Mouse (Mus musculus) limb, embryonic 10.5 days (tissue): ENCODE measurements around the gene Arl11. TPM values are rescaled to one million over a fixed set of nuclear protein-coding genes. Genes with fewer than 3 reads are reported as not detected.
A peak's percentile ranks its signal among the peaks of the same experiment; 100 is the strongest.

Experiments used
- DNase-seq: peaks from one replicate; pipeline ENCODE4 v3.0.0-alpha.2; 2017; ENCODE audit warnings: low spot score
- H3K27ac ChIP-seq: fragments of 300-500 bp; sonication (generic); 2 replicates; pipeline ENCODE4 v1.5.1; 2016; ENCODE audit warnings: mild to moderate bottlenecking
- H3K27me3 ChIP-seq: fragments of 300-500 bp; sonication (generic); 2 replicates; pipeline ENCODE4 v1.6.1; 2016; ENCODE audit warnings: low read depth, mild to moderate bottlenecking; ENCODE audit not compliant: poor library complexity, severe bottlenecking
- H3K36me3 ChIP-seq: fragments of 300-500 bp; sonication (generic); 2 replicates; pipeline ENCODE4 v1.6.1; 2016; ENCODE audit warnings: mild to moderate bottlenecking, moderate library complexity
- H3K4me1 ChIP-seq: fragments of 300-500 bp; sonication (generic); 2 replicates; pipeline ENCODE4 v1.6.1; 2016
- H3K4me3 ChIP-seq: fragments of 300-500 bp; sonication (generic); 2 replicates; pipeline ENCODE4 v1.5.1; 2016; ENCODE audit warnings: mild to moderate bottlenecking, moderate library complexity
- H3K9me3 ChIP-seq: fragments of 300-500 bp; sonication (generic); replicated peaks from 2 replicates; pipeline ENCODE4 v1.6.1; 2016; ENCODE audit warnings: mild to moderate bottlenecking
- WGBS: fragments of 180-500 bp; shearing (Covaris S2); methylation state at CpG from one replicate; pipeline ENCODE4 v1.1.7; 2016; 5-methylcytosine and 5-hydroxymethylcytosine counted together
- polyA plus RNA-seq: library from polyadenylated mRNA; unstranded; fragments of >200 nt; fragmentation: Nextera tagmentation; extraction: Ambion mirVana; gene quantifications from 2 replicates; pipeline ENCODE4 v1.2.1, GENCODE M21; 2016

Gene Arl11
- polyA plus RNA-seq = 0.19 and 0.26 TPM in 2 replicates

- no peak for DNase-seq
- no peak within 1 kb of the TSS for H3K4me3 ChIP-seq
- no peaks in the 10 kb centered on the region for H3K27me3 ChIP-seq
- no peak within 1 kb of the TSS for H3K27ac ChIP-seq
- H3K4me1 ChIP-seq = peaks cover 11% of the 10 kb centered on the region; the same call in 1 of the 2 replicates
- no peaks in the 10 kb centered on the region for H3K36me3 ChIP-seq
- no peaks in the 10 kb centered on the region for H3K9me3 ChIP-seq
- WGBS = 54% methylated on average over 6 of the region's 6 CpGs
Measured at GRCm38 (mm10) chr14:61309593-61309992, at the start of gene Arl11. TSS of gene Arl11 (plus strand) at chr14:61309753.

GRCm38 (mm10) chr14:61267908-61268475, 41.6 kb upstream of the Arl11 start:
- 76% methylated on average over 5 of the region's 5 CpGs for WGBS

GRCm38 (mm10) chr14:61274414-61275198, 34.9 kb upstream of the Arl11 start:
- Histone ChIP-seq H3K27ac (peak overlapping the region; percentile 42; the same call in 1 of the 2 replicates), H3K4me3 (peak overlapping the region; percentile 39), H3K4me1 (peaks cover 11% of the 10 kb centered on the region), H3K36me3 (no peaks in the 10 kb centered on the region), H3K9me3 (no peaks in the 10 kb centered on the region), H3K27me3 (peaks cover 58% of the 10 kb centered on the region)
- DNase-seq = peak; percentile 40
- 10% methylated on average over 38 of the region's 38 CpGs for WGBS

More at GRCm38 (mm10) chr14:61267908-61268475, 41.6 kb upstream of the Arl11 start:
- DNase-seq = no peak
- Histone ChIP-seq H3K9me3 (no peaks in the 10 kb centered on the region), H3K36me3 (no peaks in the 10 kb centered on the region), H3K4me1 (no peaks in the 10 kb centered on the region), H3K4me3 (no peak overlapping the region), H3K27ac (no peak overlapping the region), H3K27me3 (peaks cover 17% of the 10 kb centered on the region)

- Histone ChIP-seq H3K27ac (no peak overlapping the region), H3K27me3 (peaks cover 47% of the 10 kb centered on the region), H3K9me3 (no peaks in the 10 kb centered on the region), H3K36me3 (no peaks in the 10 kb centered on the region), H3K4me3 (no peak overlapping the region), H3K4me1 (peaks cover 11% of the 10 kb centered on the region)
- peak; percentile 52 for DNase-seq
- WGBS = 40% methylated on average over 1 of the region's 1 CpGs
Measured at GRCm38 (mm10) chr14:61277285-61277684, 32.3 kb upstream of the Arl11 start.

GRCm38 (mm10) chr14:61278676-61279300, 30.8 kb upstream of the Arl11 start:
- 93% methylated on average over 7 of the region's 7 CpGs for WGBS
- Histone ChIP-seq H3K36me3 (no peaks in the 10 kb centered on the region), H3K4me1 (peaks cover 11% of the 10 kb centered on the region), H3K4me3 (no peak overlapping the region), H3K27ac (no peak overlapping the region), H3K27me3 (peaks cover 32% of the 10 kb centered on the region), H3K9me3 (no peaks in the 10 kb centered on the region)
- no peak for DNase-seq

- Histone ChIP-seq H3K9me3 (no peaks in the 10 kb centered on the region), H3K4me1 (no peaks in the 10 kb centered on the region), H3K27ac (no peak overlapping the region), H3K27me3 (0 out of 2 replicates have a peak, but pooled peaks cover 3% of the 10 kb centered on the region), H3K4me3 (no peak overlapping the region), H3K36me3 (no peaks in the 10 kb centered on the region)
- 74% methylated on average over 19 of the region's 19 CpGs for WGBS
- no peak for DNase-seq
Measured at GRCm38 (mm10) chr14:61288606-61289286, 20.8 kb upstream of the Arl11 start.

- no peaks in the 10 kb centered on the region for H3K4me1 ChIP-seq
- 89% methylated on average over 3 of the region's 3 CpGs for WGBS
- DNase-seq = no peak
Measured at GRCm38 (mm10) chr14:61290664-61291063, 18.9 kb upstream of the Arl11 start.

GRCm38 (mm10) chr14:61293884-61294737, 15.4 kb upstream of the Arl11 start:
- Histone ChIP-seq H3K4me3 (no peak overlapping the region), H3K9me3 (no peaks in the 10 kb centered on the region), H3K36me3 (no peaks in the 10 kb centered on the region), H3K27me3 (0 out of 2 replicates have a peak, but pooled peaks cover 3% of the 10 kb centered on the region), H3K27ac (no peak overlapping the region), H3K4me1 (no peaks in the 10 kb centered on the region)
- WGBS = 52% methylated on average over 16 of the region's 16 CpGs
- DNase-seq = peak; percentile 65

More at GRCm38 (mm10) chr14:61290664-61291063, 18.9 kb upstream of the Arl11 start:
- 0 out of 2 replicates have a peak, but pooled peaks cover 3% of the 10 kb centered on the region for H3K27me3 ChIP-seq
- no peaks in the 10 kb centered on the region for H3K9me3 ChIP-seq
- no peaks in the 10 kb centered on the region for H3K36me3 ChIP-seq
- no peak overlapping the region for H3K27ac ChIP-seq
- no peak overlapping the region for H3K4me3 ChIP-seq

- Histone ChIP-seq H3K4me3 (no peak overlapping the region), H3K9me3 (no peaks in the 10 kb centered on the region), H3K27me3 (0 out of 2 replicates have a peak, but pooled peaks cover under 1% of the 10 kb centered on the region), H3K27ac (no peak overlapping the region), H3K36me3 (no peaks in the 10 kb centered on the region), H3K4me1 (no peaks in the 10 kb centered on the region)
- 17% methylated on average over 6 of the region's 6 CpGs for WGBS
- DNase-seq = peak; percentile 72
Measured at GRCm38 (mm10) chr14:61294738-61295079, 14.8 kb upstream of the Arl11 start.

GRCm38 (mm10) chr14:61299810-61300209, 9.7 kb upstream of the Arl11 start:
- Histone ChIP-seq H3K36me3 (no peaks in the 10 kb centered on the region), H3K27me3 (no peaks in the 10 kb centered on the region), H3K4me1 (no peaks in the 10 kb centered on the region), H3K4me3 (no peak overlapping the region), H3K9me3 (no peaks in the 10 kb centered on the region), H3K27ac (no peak overlapping the region)
- DNase-seq = no peak
- 84% methylated on average over 6 of the region's 6 CpGs for WGBS

- no peaks in the 10 kb centered on the region for H3K36me3 ChIP-seq
- H3K4me1 ChIP-seq = no peaks in the 10 kb centered on the region
- 62% methylated on average over 2 of the region's 2 CpGs for WGBS
- no peaks in the 10 kb centered on the region for H3K27me3 ChIP-seq
- H3K4me3 ChIP-seq = no peak overlapping the region
- DNase-seq = no peak
- H3K27ac ChIP-seq = no peak overlapping the region
- no peaks in the 10 kb centered on the region for H3K9me3 ChIP-seq
Measured at GRCm38 (mm10) chr14:61301323-61301722, 8.2 kb upstream of the Arl11 start.

GRCm38 (mm10) chr14:61302428-61302827, 7.1 kb upstream of the Arl11 start:
- H3K9me3 ChIP-seq = no peaks in the 10 kb centered on the region
- WGBS = 83% methylated on average over 2 of the region's 2 CpGs
- H3K27me3 ChIP-seq = no peaks in the 10 kb centered on the region
- no peak for DNase-seq
- no peak overlapping the region for H3K4me3 ChIP-seq
- H3K27ac ChIP-seq = no peak overlapping the region
- no peaks in the 10 kb centered on the region for H3K36me3 ChIP-seq
- no peaks in the 10 kb centered on the region for H3K4me1 ChIP-seq
